Mouse (Mus musculus) granulocyte monocyte progenitor cell, adult 5-6 weeks (primary cell): ENCODE data around the gene Pofut2. TPM values are rescaled to one million over a fixed set of nuclear protein-coding genes. Genes with fewer than 3 reads are reported as not detected.

Experiments used
- ATAC-seq: replicated peaks from 2 replicates; pipeline ENCODE4 v1.8.0; 2016; ENCODE audit warnings: mild to moderate bottlenecking, moderate TSS enrichment, inconsistent platforms; ENCODE audit not compliant: poor library complexity, severe bottlenecking
- total RNA-seq, 2 experiments: library from RNA; stranded (forward) in 1 of 2; stranded (reverse) in 1 of 2; fragments of 200-712, 200-1000 nt in 1 of 2; fragments of >200 nt in 1 of 2; fragmentation: Nextera tagmentation in 1 of 2; gene quantifications; 2 replicates each; pipeline ENCODE4 v1.2.3; 2014 to 2017

Pofut2 gene
- total RNA-seq (2014; fragmentation: Nextera tagmentation): 15.4 and 30.7 TPM in 2 replicates
- total RNA-seq (2017): 8.7 and 13.1 TPM in 2 replicates

GRCm38 (mm10) chr10:77258704-77259621 lies at the start of gene Pofut2:
Gene Pofut2 (plus strand): TSS chr10:77259218.
- peak; percentile 96 for ATAC-seq

DNA sequence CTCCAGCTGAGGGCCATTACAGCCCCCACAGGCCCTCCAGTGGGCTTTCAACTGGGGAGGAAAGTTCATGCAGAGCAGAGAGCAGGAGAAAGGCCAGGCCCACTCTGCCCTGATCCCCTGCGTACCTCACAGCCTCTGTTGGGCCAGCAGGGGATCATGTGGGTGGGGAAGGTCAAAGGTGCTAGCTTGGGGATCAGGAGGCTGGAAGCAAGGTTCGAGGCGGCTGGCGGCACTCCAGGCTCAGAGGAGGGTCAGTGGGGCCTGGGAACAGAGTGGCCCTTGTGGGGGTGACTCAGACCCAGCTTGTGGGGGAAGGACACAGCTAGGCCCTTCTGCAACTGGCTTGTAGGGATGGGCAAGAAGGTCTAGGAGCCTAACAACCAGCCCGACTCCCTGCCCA lies 49.8 kb upstream of the Pofut2 start:
- no peak for ATAC-seq

DNA sequence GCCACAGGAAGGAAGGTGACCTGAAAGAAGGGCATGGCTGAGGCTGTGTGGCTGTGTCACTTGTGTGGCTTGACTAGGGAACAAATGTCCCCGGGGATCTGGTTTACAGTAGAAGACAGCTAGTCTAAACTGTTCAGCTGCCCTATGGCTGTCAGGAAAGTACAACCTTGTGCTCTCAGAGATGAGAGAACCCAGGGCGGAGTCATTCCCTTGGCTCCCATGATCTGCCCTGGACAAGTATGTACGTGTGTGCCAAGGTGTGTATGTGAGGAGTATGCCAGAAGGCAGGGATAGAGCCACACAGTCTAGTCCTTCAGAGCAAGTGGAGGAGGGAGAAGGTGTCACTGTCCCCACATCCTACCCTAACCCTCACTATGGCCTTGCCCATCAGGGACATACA lies 48.4 kb upstream of the Pofut2 start:
- ATAC-seq: no peak

GRCm38 (mm10) chr10:77211116-77211570 lies 47.9 kb upstream of the Pofut2 start:
- ATAC-seq: no peak

- no peak for ATAC-seq
These were observed 46.5 kb upstream of the Pofut2 start for GRCm38 (mm10) chr10:77212354-77213120.

DNA sequence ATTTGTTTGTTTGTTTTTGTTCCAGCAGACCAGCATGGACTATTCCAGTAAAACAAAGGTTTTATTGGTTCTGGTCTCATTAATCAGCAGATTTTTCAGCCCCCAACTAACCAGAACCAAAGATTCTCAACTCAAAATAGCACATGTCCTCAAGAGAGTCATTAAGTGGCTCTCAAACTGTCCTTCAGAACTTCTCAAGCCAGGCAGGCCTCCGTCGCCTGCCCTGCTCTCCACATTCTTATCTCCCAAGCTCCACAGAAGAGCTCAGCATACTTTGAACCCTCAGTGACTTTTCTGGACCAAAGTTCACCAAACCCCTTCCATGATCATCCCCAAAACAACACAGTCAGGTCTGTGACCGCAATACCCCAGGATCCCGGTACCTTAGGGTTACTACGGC lies 45.5 kb upstream of the Pofut2 start:
- ATAC-seq: no peak

GRCm38 (mm10) chr10:77214586-77214985 lies 44.4 kb upstream of the Pofut2 start:
- no peak for ATAC-seq

DNA sequence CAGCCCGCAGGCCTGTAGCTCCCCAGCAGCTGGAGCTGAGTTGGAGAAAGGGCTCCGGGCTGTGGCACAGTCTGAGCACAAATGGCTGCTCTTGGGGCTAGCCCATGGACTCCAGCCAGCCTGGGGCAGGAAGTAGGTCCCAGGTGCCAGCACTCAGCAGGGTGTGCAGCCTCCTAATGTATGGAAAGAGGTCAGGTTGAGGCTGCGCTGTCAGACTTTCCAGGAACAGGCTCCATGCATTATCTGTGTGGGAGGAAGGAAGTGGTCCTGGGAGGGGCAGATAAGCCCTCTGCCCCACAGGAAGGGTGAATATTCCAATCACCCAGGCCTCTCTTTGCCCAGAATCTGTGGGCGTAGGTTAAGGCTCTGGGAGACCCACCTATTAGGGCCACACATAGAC lies 43.4 kb upstream of the Pofut2 start:
- peak; percentile 50 for ATAC-seq

DNA sequence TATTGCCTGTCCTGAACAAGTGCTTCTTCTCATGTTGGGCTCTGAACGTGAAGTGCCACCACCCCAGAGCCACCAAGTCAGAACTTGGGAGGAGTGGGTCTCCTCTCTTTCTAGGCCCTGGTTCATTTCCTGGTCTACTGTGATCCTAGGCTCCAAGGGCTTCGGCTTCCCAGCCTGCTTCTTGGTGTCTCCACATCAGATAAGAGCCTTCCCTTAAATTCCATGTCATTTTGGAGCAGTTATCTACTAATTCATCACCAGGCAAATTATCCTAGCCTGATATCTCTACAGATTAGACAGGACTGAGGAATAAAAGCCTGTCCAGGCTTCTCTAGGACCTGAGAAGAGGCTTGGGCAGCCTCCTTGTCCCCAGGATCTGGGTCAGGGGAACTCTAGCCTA lies 42.7 kb upstream of the Pofut2 start:
- ATAC-seq: no peak

DNA sequence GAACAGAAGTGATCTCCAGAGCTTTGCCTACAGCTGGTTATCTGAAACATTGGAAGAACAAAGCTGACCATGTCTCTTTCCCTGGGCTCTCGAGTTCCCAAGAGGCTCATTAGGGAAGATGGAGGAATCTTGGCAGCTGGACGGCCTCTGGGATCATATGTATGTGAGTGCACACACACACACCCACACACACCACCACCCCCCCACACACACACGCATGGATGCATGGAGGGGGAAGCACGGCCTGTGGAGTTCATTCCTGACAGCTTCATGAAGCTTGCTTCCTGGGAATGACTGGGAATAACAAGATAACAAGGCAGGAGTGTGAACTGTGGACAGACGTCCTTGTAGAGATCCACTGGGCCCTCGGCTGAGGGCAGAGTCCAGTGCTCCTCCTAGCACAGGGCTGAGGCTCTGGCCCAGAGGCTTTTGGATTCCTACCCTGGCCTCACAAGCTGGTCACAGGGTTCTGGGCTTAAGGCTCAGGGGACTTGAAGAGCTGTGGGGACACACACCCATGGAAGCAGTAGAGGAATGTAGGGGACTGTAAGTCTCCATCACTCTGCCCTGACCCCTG lies 41.8 kb upstream of the Pofut2 start:
- ATAC-seq: no peak

- ATAC-seq: no peak
These were observed 41.0 kb upstream of the Pofut2 start for GRCm38 (mm10) chr10:77218059-77218458.

DNA sequence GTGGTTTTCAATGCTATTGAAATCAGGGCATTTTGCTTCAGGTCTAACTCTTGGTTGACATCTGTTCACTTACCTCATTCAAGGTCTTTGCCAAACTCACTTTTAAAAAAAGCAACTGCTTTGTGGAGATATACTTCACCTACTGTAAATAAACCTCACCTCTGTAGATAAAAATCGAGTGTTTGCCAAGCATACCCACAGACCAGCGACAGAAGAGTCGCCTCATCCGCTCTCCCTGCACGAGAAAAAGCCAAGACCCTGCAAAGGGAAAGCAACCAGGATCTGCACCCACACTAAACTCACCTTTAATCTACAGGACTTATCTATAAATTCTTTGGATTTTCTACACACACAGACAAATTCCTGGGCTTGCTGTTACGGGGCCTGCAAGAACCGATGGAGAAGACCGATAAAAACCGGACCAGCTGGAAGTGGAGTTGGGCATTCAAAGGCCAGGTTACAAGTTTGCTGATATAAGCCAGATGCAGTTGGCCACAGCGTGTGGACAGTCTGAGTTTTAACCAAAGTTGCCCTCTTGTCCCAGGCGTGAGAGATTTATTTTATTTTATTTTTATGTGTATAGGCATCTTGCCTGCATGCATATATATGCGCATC lies 39.5 kb upstream of the Pofut2 start:
- ATAC-seq: no peak

DNA sequence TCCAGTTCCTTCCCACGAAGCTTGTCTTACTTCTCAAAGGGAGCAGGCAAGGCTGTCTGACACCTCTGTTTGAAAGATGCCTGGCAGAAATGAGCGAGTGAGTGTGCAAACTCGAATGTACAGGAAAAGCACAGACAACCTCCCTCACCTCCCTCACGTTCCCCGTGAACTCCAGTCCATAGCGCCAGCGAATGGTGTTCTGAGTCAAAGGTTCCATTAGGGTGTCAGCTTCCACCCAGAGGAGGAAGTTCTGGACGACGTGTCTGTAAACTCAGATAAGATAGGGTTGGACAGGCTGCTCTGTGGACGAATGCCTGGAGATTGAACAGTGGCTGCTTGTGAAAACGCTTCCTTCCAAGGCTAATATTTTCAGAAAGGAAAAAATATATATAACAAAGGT lies 37.9 kb upstream of the Pofut2 start:
- peak; percentile 64 for ATAC-seq

DNA sequence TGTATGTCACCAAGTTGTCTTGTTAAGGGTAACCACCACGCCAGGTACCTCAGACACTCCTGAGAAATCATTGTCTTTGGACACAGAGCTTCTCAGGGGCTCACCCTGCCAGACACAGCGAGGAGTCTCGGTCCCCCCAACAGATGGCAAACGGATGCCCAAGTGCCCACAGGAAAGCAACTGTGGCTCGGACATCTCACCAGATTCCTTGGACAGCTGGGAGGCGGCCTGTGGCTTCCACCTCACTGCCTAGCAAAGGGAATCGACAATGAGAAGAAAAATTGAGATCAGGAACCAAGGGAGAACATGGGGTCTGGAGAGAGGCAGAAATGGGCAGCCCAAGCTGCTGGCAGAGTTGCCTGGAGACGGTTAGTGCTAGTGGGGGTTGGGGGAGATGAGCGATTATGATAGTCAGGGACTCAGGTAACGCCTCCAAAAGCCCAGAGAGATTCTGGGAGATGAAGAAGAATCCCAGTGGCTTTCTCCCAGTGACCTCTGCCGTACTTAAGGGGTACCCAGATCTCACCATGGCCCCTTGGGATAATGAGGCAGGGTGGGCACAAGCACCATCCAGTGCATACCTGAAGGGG lies 36.0 kb upstream of the Pofut2 start:
- no peak for ATAC-seq

GRCm38 (mm10) chr10:77224390-77224789 lies 34.6 kb upstream of the Pofut2 start:
- no peak for ATAC-seq

GRCm38 (mm10) chr10:77225414-77225813 lies 33.6 kb upstream of the Pofut2 start:
- ATAC-seq: peak; percentile 28; the same call in 1 of the 2 replicates

GRCm38 (mm10) chr10:77225995-77226688 lies 32.9 kb upstream of the Pofut2 start:
- peak; percentile 45 for ATAC-seq

GRCm38 (mm10) chr10:77226691-77227367 lies 32.2 kb upstream of the Pofut2 start:
- ATAC-seq: peak; percentile 42

- no peak for ATAC-seq
These were observed 31.7 kb upstream of the Pofut2 start for GRCm38 (mm10) chr10:77227368-77227723.
